Mouse (Mus musculus) forelimb bud, embryonic 11.5 days (tissue): ENCODE data around the gene Trem2.
"Not testable (repeated sequence)": the region's sequence is repeated elsewhere in the genome, so short reads cannot be mapped to it uniquely, and the experiment has no call there.

Source experiments
- DNase-seq: peaks from one replicate; pipeline ENCODE4 v3.0.0-alpha.2; 2012; ENCODE audit warnings: low read depth, low spot score

Gene Trem2

GRCm38 (mm10) chr17:48350681-48351193 is 4.5 kb downstream of the Trem2 start:
- DNase-seq, result no peak

- DNase-seq, result not testable (repeated sequence)
Observed at GRCm38 (mm10) chr17:48352976-48353375, 6.8 kb downstream of the Trem2 start.

GRCm38 (mm10) chr17:48355822-48356221 is 9.6 kb downstream of the Trem2 start:
- no peak for DNase-seq

- no peak for DNase-seq
Observed at GRCm38 (mm10) chr17:48357892-48358291, 11.7 kb downstream of the Trem2 start.

GRCm38 (mm10) chr17:48359616-48360015 is 13.4 kb downstream of the Trem2 start, which contains the start of gene Treml1:
Gene Treml1, plus strand, starts transcription at chr17:48359916.
- no peak for DNase-seq

- no peak for DNase-seq
Observed at GRCm38 (mm10) chr17:48360462-48360861, 14.3 kb downstream of the Trem2 start.

GRCm38 (mm10) chr17:48362346-48362745 is 16.1 kb downstream of the Trem2 start:
- DNase-seq, result no peak

GRCm38 (mm10) chr17:48362966-48363365 is 16.8 kb downstream of the Trem2 start:
- DNase-seq, result no peak

GRCm38 (mm10) chr17:48363421-48363965 is 17.3 kb downstream of the Trem2 start:
- no peak for DNase-seq

GRCm38 (mm10) chr17:48365511-48366155 is 19.4 kb downstream of the Trem2 start:
- no peak for DNase-seq

GRCm38 (mm10) chr17:48366806-48367205 is 20.6 kb downstream of the Trem2 start:
- DNase-seq, result no peak

GRCm38 (mm10) chr17:48371621-48372020 is 25.4 kb downstream of the Trem2 start:
- no peak for DNase-seq

- DNase-seq, result no peak
Observed at GRCm38 (mm10) chr17:48372987-48373386, 26.8 kb downstream of the Trem2 start.

GRCm38 (mm10) chr17:48376102-48376501 is 29.9 kb downstream of the Trem2 start:
- no peak for DNase-seq

- DNase-seq, result no peak
Observed at GRCm38 (mm10) chr17:48379050-48379449, 32.8 kb downstream of the Trem2 start.

- DNase-seq, result no peak
Observed at GRCm38 (mm10) chr17:48385786-48386461, 39.7 kb downstream of the Trem2 start.

GRCm38 (mm10) chr17:48388666-48389065 is 42.5 kb downstream of the Trem2 start:
- DNase-seq, result no peak

- no peak for DNase-seq
Observed at GRCm38 (mm10) chr17:48389442-48389841, 43.2 kb downstream of the Trem2 start.

GRCm38 (mm10) chr17:48391446-48391845 is 45.2 kb downstream of the Trem2 start:
- DNase-seq, result no peak

GRCm38 (mm10) chr17:48392616-48393015 is 46.4 kb downstream of the Trem2 start:
- DNase-seq, result no peak

GRCm38 (mm10) chr17:48401710-48402109 is 55.5 kb downstream of the Trem2 start:
- DNase-seq, result no peak

GRCm38 (mm10) chr17:48402751-48403150 is 56.5 kb downstream of the Trem2 start:
- DNase-seq, result no peak
